Mouse (Mus musculus) megakaryocyte, embryonic 14.5 days (primary cell): ENCODE measurements around the gene Per2.

Experiments
- FLI1 ChIP-seq: IDR thresholded peaks from 2 replicates; pipeline ENCODE4 v1.6.1; 2012; ENCODE audit warnings: low read length, inconsistent platforms, mixed read lengths
- GATA1 ChIP-seq: IDR thresholded peaks from 3 replicates; pipeline ENCODE4 v1.6.1; 2012; ENCODE audit warnings: mixed read lengths, low read length, inconsistent platforms, borderline replicate concordance

- no peak for TF ChIP-seq GATA1
- TF ChIP-seq FLI1 = no peak
Observed at GRCm38 (mm10) chr1:91492740-91493139, 33.6 kb upstream of the Per2 start.
